Mouse (Mus musculus): ENCODE results near the gene Anxa6.

DNA sequence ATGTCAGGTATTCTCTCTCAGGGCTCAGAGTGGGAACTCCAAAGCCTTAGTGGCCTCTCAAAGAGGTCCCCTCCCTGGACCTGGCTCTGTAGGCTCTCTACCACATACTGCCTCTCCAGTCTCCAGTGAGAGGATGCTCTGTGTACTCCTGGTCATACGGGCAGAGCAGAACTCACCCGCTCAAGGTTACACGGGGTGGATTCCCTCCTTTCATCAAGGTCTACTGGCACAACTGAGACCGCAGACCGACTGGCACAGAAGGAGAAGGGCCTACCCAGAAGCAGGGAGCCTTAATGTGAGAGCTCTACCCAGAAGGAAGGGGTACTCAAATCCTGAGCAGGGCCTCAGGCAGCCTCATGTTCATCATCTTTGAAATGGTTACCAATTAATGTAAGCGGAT is 100.7 kb downstream of the Anxa6 start:
- TF ChIP-seq POLR2A (IDR thresholded peaks at IDR 0.05; ENCODE audit: borderline replicate concordance, control insufficient read depth, low read depth, low read length) (no peak), CTCF (IDR thresholded peaks at IDR 0.05; ENCODE audit: control insufficient read depth, insufficient read depth, low read length) (no peak)
